ENCODE assay signal across 8 mouse cellular contexts in genomic region chr2:30093471-30094207, GRCm38 (mm10). TPM values are rescaled to one million over a fixed set of nuclear protein-coding genes. Genes with fewer than 3 reads are reported as not detected.
DNase-seq lines count a peak whose midpoint lies in the region; ATAC-seq and TF ChIP-seq lines count a peak whose summit lies in the region.

Gene Zdhhc12, minus strand, starts transcription at chr2:30093648.

- no peak for TF ChIP-seq EP300 in MEL (IDR thresholded peaks at IDR 0.05; ENCODE audit: low read depth in 1 of 2, low read length in 2 of 2)

- H3K4me2 ChIP-seq in forebrain, postnatal 0 days (ENCODE audit: low read depth) = peak within 1 kb of the TSS; percentile 89
- peak within 1 kb of the TSS; percentile 91 for H3K4me2 ChIP-seq in lung, embryonic 15.5 days

- H3K36me3 ChIP-seq in MEL (ENCODE audit: control insufficient read depth in 1 of 2, insufficient read depth in 2 of 2, low read length in 2 of 2) = peaks cover 0 to 6% of the 10 kb centered on the region in 2 experiments; a peak in 1 of 4 replicates
- H3K36me3 ChIP-seq in forebrain, postnatal 0 days (ENCODE audit: insufficient read depth) = peaks cover 29% of the 10 kb centered on the region
- H3K36me3 ChIP-seq in lung, embryonic 15.5 days = peaks cover 11% of the 10 kb centered on the region; the same call in 1 of the 2 replicates

- H3K4me3 ChIP-seq in MEL (ENCODE audit: control insufficient read depth in 1 of 2, insufficient read depth in 1 of 2, low read depth in 2 of 2, low read length in 2 of 2) = peak within 1 kb of the TSS; percentile 85 to 90
- H3K4me3 ChIP-seq in cerebellum, adult 2 months (replicated peaks; ENCODE audit: insufficient read depth, low read depth, low read length) = peak within 1 kb of the TSS; percentile 60
- peak within 1 kb of the TSS; percentile 54 for H3K4me3 ChIP-seq in forebrain, postnatal 0 days (ENCODE audit: low read depth, low read length)
- H3K4me3 ChIP-seq in lung, embryonic 15.5 days = peak within 1 kb of the TSS; percentile 78

- TF ChIP-seq CTCF in MEL (IDR thresholded peaks at IDR 0.05 in 2 of 3, conservative IDR thresholded peaks at IDR 0.05 in 1 of 3; ENCODE audit: control insufficient read depth in 1 of 3, insufficient read depth in 1 of 3, low read depth in 2 of 3, low read length in 3 of 3, poor library complexity in 1 of 3, severe bottlenecking in 1 of 3) = no peak
- TF ChIP-seq CTCF in cerebellum, adult 2 months (IDR thresholded peaks at IDR 0.05; ENCODE audit: borderline replicate concordance, insufficient read depth, low read depth, low read length) = no peak
- no peak; the same call in 1 of the 2 replicates for TF ChIP-seq CTCF in forebrain, postnatal 0 days (IDR thresholded peaks at IDR 0.05; ENCODE audit: low read depth)

- peak within 1 kb of the TSS; percentile 74 for H3K27ac ChIP-seq in MEL (ENCODE audit: control insufficient read depth, low read depth, low read length)
- H3K27ac ChIP-seq in cerebellum, adult 2 months (ENCODE audit: insufficient read depth, low read length) = no peak within 1 kb of the TSS
- H3K27ac ChIP-seq in forebrain, postnatal 0 days (ENCODE audit: low read depth, low read length) = peak within 1 kb of the TSS; percentile 47; the same call in 1 of the 2 replicates
- H3K27ac ChIP-seq in lung, embryonic 15.5 days = peak within 1 kb of the TSS; percentile 73

- peak; percentile 73 to 98 for TF ChIP-seq POLR2A in MEL (IDR thresholded peaks at IDR 0.05; ENCODE audit: control insufficient read depth in 1 of 2, insufficient read depth in 1 of 2, low read depth in 1 of 2, low read length in 2 of 2, poor library complexity in 1 of 2)
- peak; percentile 32; the same call in 1 of the 2 replicates for TF ChIP-seq POLR2A in cerebellum, adult 2 months (IDR thresholded peaks at IDR 0.05; ENCODE audit: borderline replicate concordance, insufficient read depth, low read length)

- peaks cover 0 to 16% of the 10 kb centered on the region in 2 experiments; a peak in 2 of 4 replicates for H3K4me1 ChIP-seq in MEL (ENCODE audit: control insufficient read depth in 1 of 2, insufficient read depth in 2 of 2, low read length in 2 of 2)
- H3K4me1 ChIP-seq in cerebellum, adult 2 months (ENCODE audit: control insufficient read depth, insufficient read depth, low read length) = no peaks in the 10 kb centered on the region; the same call in 1 of the 2 replicates
- no peaks in the 10 kb centered on the region for H3K4me1 ChIP-seq in forebrain, postnatal 0 days (ENCODE audit: insufficient read depth)
- peaks cover 16% of the 10 kb centered on the region for H3K4me1 ChIP-seq in lung, embryonic 15.5 days

- peak within 1 kb of the TSS; percentile 85 for H3K9ac ChIP-seq in MEL (ENCODE audit: control insufficient read depth, low read depth, low read length, poor library complexity, severe bottlenecking)
- H3K9ac ChIP-seq in forebrain, postnatal 0 days = peak within 1 kb of the TSS; percentile 59
- peak within 1 kb of the TSS; percentile 76 for H3K9ac ChIP-seq in lung, embryonic 15.5 days

- ATAC-seq in forebrain, postnatal 0 days = peak; percentile 97
- ATAC-seq in lung, embryonic 15.5 days (ENCODE audit: borderline replicate concordance, extremely low read depth, low FRiP score, low TSS enrichment) = peak; percentile 98

- DNase-seq in MEL (ENCODE audit: low read depth, low spot score) = peak; percentile 100
- peak; percentile 91 to 96 for DNase-seq in cerebellum, adult 2 months
- peak; percentile 95 for DNase-seq in forebrain, postnatal 0 days
- peak; percentile 92 for DNase-seq in heart, postnatal 4 days
- DNase-seq in layer of hippocampus, adult 8-10 months (ENCODE audit: low spot score in 2 of 2) = peak; percentile 90 to 91
- peak; percentile 98 for DNase-seq in ovary, adult 18-20 months (ENCODE audit: low spot score)
- DNase-seq in thymus, postnatal 0 days (ENCODE audit: low spot score) = peak; percentile 100

- H3K9me3 ChIP-seq in MEL (replicated peaks; ENCODE audit: insufficient read depth, low read length) = no peaks in the 10 kb centered on the region
- no peaks in the 10 kb centered on the region for H3K9me3 ChIP-seq in forebrain, postnatal 0 days (ENCODE audit: low read length)
- no peaks in the 10 kb centered on the region for H3K9me3 ChIP-seq in lung, embryonic 15.5 days

- under 1% methylated on average over 50 of the region's 51 CpGs for WGBS in cerebellum, adult 2 months
- WGBS in forebrain, postnatal 0 days = 1% methylated on average over 51 of the region's 51 CpGs
- WGBS in lung, embryonic 15.5 days = under 1% methylated on average over 51 of the region's 51 CpGs

- no peak for TF ChIP-seq RAD21 in MEL (IDR thresholded peaks at IDR 0.05; ENCODE audit: low read depth, low read length)

- H3K79me2 ChIP-seq in MEL (ENCODE audit: control insufficient read depth, insufficient read depth, low read length, poor library complexity) = peaks cover 20% of the 10 kb centered on the region

- no peaks in the 10 kb centered on the region for H3K27me3 ChIP-seq in MEL (ENCODE audit: control insufficient read depth in 1 of 2, insufficient read depth in 2 of 2, low read length in 2 of 2)
- H3K27me3 ChIP-seq in cerebellum, adult 2 months (ENCODE audit: control insufficient read depth, insufficient read depth, low read length) = no peaks in the 10 kb centered on the region
- H3K27me3 ChIP-seq in forebrain, postnatal 0 days (ENCODE audit: insufficient read depth, low read length) = no peaks in the 10 kb centered on the region
- no peaks in the 10 kb centered on the region for H3K27me3 ChIP-seq in lung, embryonic 15.5 days

TF ChIP-seq in MEL, 35 proteins besides CTCF, POLR2A, EP300 and RAD21:
- TF ChIP-seq POLR2AphosphoS2 (IDR thresholded peaks at IDR 0.05; ENCODE audit: low read length) = peak; percentile 80
- TF ChIP-seq HCFC1 (IDR thresholded peaks at IDR 0.05; ENCODE audit: low read depth, low read length) = peak; percentile 76
- TF ChIP-seq MEF2A (IDR thresholded peaks at IDR 0.05; ENCODE audit: extremely low read depth, insufficient replicate concordance, low read depth, low read length, poor library complexity, severe bottlenecking) = no peak
- no peak for TF ChIP-seq USF2 (IDR thresholded peaks at IDR 0.05; ENCODE audit: borderline replicate concordance in 1 of 2, insufficient read depth in 1 of 2, low read depth in 1 of 2, low read length in 2 of 2)
- TF ChIP-seq MYC (IDR thresholded peaks at IDR 0.05; ENCODE audit: low read depth, low read length) = peak; percentile 96
- peak; percentile 38; the same call in 1 of the 2 replicates for TF ChIP-seq TCF12 (IDR thresholded peaks at IDR 0.05; ENCODE audit: low read depth, low read length)
- TF ChIP-seq RCOR1 (IDR thresholded peaks at IDR 0.05; ENCODE audit: low read depth, low read length) = 0 out of 2 replicates have a peak, but pooled peaks have one; percentile 5
- no peak for TF ChIP-seq MYB (IDR thresholded peaks at IDR 0.05; ENCODE audit: low read depth, low read length)
- 0 out of 2 replicates have a peak, but pooled peaks have one; percentile 17 for TF ChIP-seq ETS1 (IDR thresholded peaks at IDR 0.05; ENCODE audit: low read depth, low read length)
- TF ChIP-seq TAL1 (IDR thresholded peaks at IDR 0.05; ENCODE audit: low read length) = no peak
- no peak for TF ChIP-seq UBTF (IDR thresholded peaks at IDR 0.05; ENCODE audit: borderline replicate concordance, insufficient read depth, low read depth, low read length)
- TF ChIP-seq USF1 (IDR thresholded peaks at IDR 0.05; ENCODE audit: low read depth, low read length) = peak; percentile 68
- peak; percentile 89 for TF ChIP-seq TBP (IDR thresholded peaks at IDR 0.05; ENCODE audit: low read depth, low read length)
- TF ChIP-seq ELF1 (IDR thresholded peaks at IDR 0.05; ENCODE audit: low read depth, low read length) = peak; percentile 89
- TF ChIP-seq MAX (IDR thresholded peaks at IDR 0.05; ENCODE audit: low read length) = peak; percentile 93
- TF ChIP-seq KAT2A (conservative IDR thresholded peaks at IDR 0.05; ENCODE audit: low read depth, low read length) = 0 out of 2 replicates have a peak, but pooled peaks have one; percentile 42
- TF ChIP-seq MXI1 (IDR thresholded peaks at IDR 0.05; ENCODE audit: low read depth, low read length) = peak; percentile 95
- peak; percentile 97 for TF ChIP-seq NRF1 (IDR thresholded peaks at IDR 0.05; ENCODE audit: insufficient read depth, low read depth, low read length, poor library complexity, severe bottlenecking)
- peak; percentile 73 for TF ChIP-seq ZMIZ1 (IDR thresholded peaks at IDR 0.05; ENCODE audit: low read depth, low read length)
- no peak for TF ChIP-seq SMC3 (IDR thresholded peaks at IDR 0.05; ENCODE audit: low read depth, low read length)
- TF ChIP-seq MAZ (IDR thresholded peaks at IDR 0.05; ENCODE audit: low read depth, low read length) = peak; percentile 33; the same call in 1 of the 2 replicates
- peak; percentile 93 for TF ChIP-seq NELFE (IDR thresholded peaks at IDR 0.05; ENCODE audit: low read depth, low read length)
- peak; percentile 84 for TF ChIP-seq SIN3A (IDR thresholded peaks at IDR 0.05; ENCODE audit: low read length)

RNA-seq across cellular contexts. Expression of gene Zdhhc12, which starts in this region (rescaled TPM):
- total RNA-seq in MEL (2012; rRNA removed) = 22.6 and 25.1 TPM in 2 replicates
- 10 to 100 TPM in 1 of 2 experiments, not detected in 1; 42.1 TPM for polyA plus RNA-seq in MEL (2012; ENCODE audit: insufficient read depth in 1 of 2, insufficient read length in 2 of 2, low read depth in 1 of 2, low replicate concordance in 2 of 2, missing spikeins in 1 of 2)
- 14.4 and 15.5 TPM in 2 replicates for polyA plus RNA-seq in cerebellum, adult 2 months (2012; rRNA removed)
- 19.5 and 25.7 TPM in 2 replicates for total RNA-seq in forebrain, postnatal 0 days (2014; rRNA removed)
- polyA plus RNA-seq in forebrain, postnatal 0 days (2015; fragmentation: Nextera tagmentation; extraction: Ambion mirVana) = 20.8 and 23.3 TPM in 2 replicates
- 10 to 100 TPM in 1 of 2 experiments, 1 to 10 TPM in 1; 7.8 to 10.6 TPM for total RNA-seq in heart, postnatal 4 days (2021)
- total RNA-seq in layer of hippocampus, adult 8-10 months (2022) = 10 to 100 TPM in 2 of 4 experiments, 1 to 10 TPM in 2; 7.3 to 14.0 (median 10.4) TPM
- 31.4 and 32.5 TPM in 2 replicates for polyA plus RNA-seq in lung, embryonic 15.5 days (2015; fragmentation: Nextera tagmentation; extraction: Ambion mirVana)
- 28.8 and 29.5 TPM in 2 replicates for polyA plus RNA-seq in thymus, postnatal 0 days (2015; fragmentation: Nextera tagmentation; extraction: Ambion mirVana)
